ENCODE assay signal across 23 mouse cellular contexts in genomic region chr3:157514116-157514796, GRCm38 (mm10). TPM values are rescaled to one million over a fixed set of nuclear protein-coding genes. Genes with fewer than 3 reads are reported as not detected.
A peak's percentile ranks its signal among the peaks of the same experiment; 100 is the strongest.
DNase-seq lines count a peak whose midpoint lies in the region; ATAC-seq and TF ChIP-seq lines count a peak whose summit lies in the region.
"Had no signal": no experiment of that assay in that cellular context is flagged by ENCODE, and none has a peak within 500 bp of the region (broad histone marks: within the 10 kb centered on the region; RNA-seq: fewer than 3 reads in every experiment).

No protein-coding gene starts in this region.

- peaks cover 4% of the 10 kb centered on the region; the same call in 1 of the 2 replicates for H3K4me1 ChIP-seq in intestine, embryonic 14.5 days (replicated peaks; ENCODE audit: control insufficient read depth, insufficient read depth, low read length)
- no peaks in the 10 kb centered on the region for H3K4me1 ChIP-seq in intestine, postnatal 0 days (replicated peaks; ENCODE audit: control insufficient read depth, insufficient read depth, low read length)
- H3K4me1 ChIP-seq in limb, embryonic 13.5 days: peaks cover 10% of the 10 kb centered on the region; the same call in 1 of the 2 replicates
- H3K4me1 ChIP-seq in limb, embryonic 10.5 days: no peaks in the 10 kb centered on the region
- H3K4me1 ChIP-seq: embryonic facial prominence, embryonic 12.5 days; embryonic facial prominence, embryonic 15.5 days; hindbrain, embryonic 12.5 days; hindbrain, embryonic 15.5 days had no signal

- no peak overlapping the region for H3K27ac ChIP-seq in intestine, embryonic 14.5 days (ENCODE audit: low read depth)
- no peak overlapping the region for H3K27ac ChIP-seq in intestine, postnatal 0 days (ENCODE audit: low read depth, low read length)
- no peak overlapping the region for H3K27ac ChIP-seq in limb, embryonic 13.5 days
- H3K27ac ChIP-seq in limb, embryonic 10.5 days: no peak overlapping the region
- H3K27ac ChIP-seq: embryonic facial prominence, embryonic 12.5 days; embryonic facial prominence, embryonic 15.5 days; hindbrain, embryonic 12.5 days; hindbrain, embryonic 15.5 days had no signal

- no peaks in the 10 kb centered on the region for H3K36me3 ChIP-seq in intestine, embryonic 14.5 days (ENCODE audit: control insufficient read depth, insufficient read depth, low read length)
- no peaks in the 10 kb centered on the region for H3K36me3 ChIP-seq in intestine, postnatal 0 days (ENCODE audit: control insufficient read depth, insufficient read depth)
- H3K36me3 ChIP-seq in limb, embryonic 13.5 days: no peaks in the 10 kb centered on the region
- H3K36me3 ChIP-seq in limb, embryonic 10.5 days: no peaks in the 10 kb centered on the region
- H3K36me3 ChIP-seq: embryonic facial prominence, embryonic 12.5 days; embryonic facial prominence, embryonic 15.5 days; hindbrain, embryonic 12.5 days; hindbrain, embryonic 15.5 days had no signal

- peak; percentile 60 for DNase-seq in intestine, embryonic 14.5 days (ENCODE audit: low spot score)
- no peak for DNase-seq in limb, embryonic 10.5 days (ENCODE audit: low spot score)
- peak; percentile 30 for DNase-seq in NIH3T3 (ENCODE audit: low read depth)
- peak; percentile 69 for DNase-seq in large intestine, adult 2 months (ENCODE audit: low read depth, low spot score)
- no peak for DNase-seq in gastrocnemius, postnatal 4 days (ENCODE audit: low spot score in 2 of 2)
- no peak for DNase-seq in cerebellum, adult 9-10 months
- DNase-seq: adrenal gland, postnatal 10 days; adrenal gland, postnatal 36 days; cerebellum, adult 18-20 months; cerebellum, adult 9-11 months; cerebellum, postnatal 25 days; gastrocnemius, postnatal 10 days; gastrocnemius, postnatal 36 days; heart, adult 11 months had no signal

- no peaks in the 10 kb centered on the region for H3K9me3 ChIP-seq in intestine, embryonic 14.5 days (ENCODE audit: control insufficient read depth, low read length)
- H3K9me3 ChIP-seq in intestine, postnatal 0 days (ENCODE audit: control insufficient read depth): no peaks in the 10 kb centered on the region
- H3K9me3 ChIP-seq in limb, embryonic 13.5 days: no peaks in the 10 kb centered on the region
- no peaks in the 10 kb centered on the region for H3K9me3 ChIP-seq in limb, embryonic 10.5 days (replicated peaks)
- H3K9me3 ChIP-seq: embryonic facial prominence, embryonic 12.5 days; embryonic facial prominence, embryonic 15.5 days; hindbrain, embryonic 12.5 days; hindbrain, embryonic 15.5 days had no signal

- H3K9ac ChIP-seq in intestine, embryonic 14.5 days (ENCODE audit: low read length): no peak overlapping the region
- no peak overlapping the region for H3K9ac ChIP-seq in intestine, postnatal 0 days (ENCODE audit: low read depth, low read length)
- no peak overlapping the region for H3K9ac ChIP-seq in limb, embryonic 13.5 days
- H3K9ac ChIP-seq: embryonic facial prominence, embryonic 12.5 days; embryonic facial prominence, embryonic 15.5 days; hindbrain, embryonic 12.5 days; hindbrain, embryonic 15.5 days had no signal

- H3K27me3 ChIP-seq in intestine, embryonic 14.5 days (replicated peaks; ENCODE audit: control insufficient read depth, insufficient read depth, low read length): no peaks in the 10 kb centered on the region
- no peaks in the 10 kb centered on the region for H3K27me3 ChIP-seq in intestine, postnatal 0 days (replicated peaks; ENCODE audit: control insufficient read depth, insufficient read depth, low read length)
- no peaks in the 10 kb centered on the region for H3K27me3 ChIP-seq in limb, embryonic 13.5 days
- H3K27me3 ChIP-seq in limb, embryonic 10.5 days (ENCODE audit: low read depth, poor library complexity, severe bottlenecking): no peaks in the 10 kb centered on the region
- H3K27me3 ChIP-seq: embryonic facial prominence, embryonic 12.5 days; embryonic facial prominence, embryonic 15.5 days; hindbrain, embryonic 12.5 days; hindbrain, embryonic 15.5 days had no signal

- H3K4me2 ChIP-seq in intestine, embryonic 14.5 days (ENCODE audit: low read length): no peak overlapping the region
- H3K4me2 ChIP-seq in intestine, postnatal 0 days (replicated peaks; ENCODE audit: low read depth): no peak overlapping the region
- no peak overlapping the region for H3K4me2 ChIP-seq in limb, embryonic 13.5 days (replicated peaks)
- H3K4me2 ChIP-seq: embryonic facial prominence, embryonic 12.5 days; embryonic facial prominence, embryonic 15.5 days; heart, embryonic 11.5 days; hindbrain, embryonic 12.5 days; hindbrain, embryonic 15.5 days had no signal

- no peak overlapping the region for H3K4me3 ChIP-seq in intestine, embryonic 14.5 days (ENCODE audit: low read depth, low read length)
- H3K4me3 ChIP-seq in intestine, postnatal 0 days (ENCODE audit: low read depth, low read length): no peak overlapping the region
- no peak overlapping the region for H3K4me3 ChIP-seq in limb, embryonic 13.5 days
- no peak overlapping the region for H3K4me3 ChIP-seq in limb, embryonic 10.5 days
- H3K4me3 ChIP-seq: embryonic facial prominence, embryonic 12.5 days; embryonic facial prominence, embryonic 15.5 days; hindbrain, embryonic 12.5 days; hindbrain, embryonic 15.5 days had no signal

- WGBS in intestine, embryonic 14.5 days: 45% methylated on average over 5 of the region's 5 CpGs
- WGBS in intestine, postnatal 0 days: 40% methylated on average over 5 of the region's 5 CpGs
- WGBS in limb, embryonic 13.5 days: 34% methylated on average over 5 of the region's 5 CpGs
- WGBS in limb, embryonic 10.5 days: 61% methylated on average over 5 of the region's 5 CpGs
- 24% methylated on average over 5 of the region's 5 CpGs for WGBS in large intestine, adult 2 months

- no peak for TF ChIP-seq CTCF in intestine, postnatal 0 days (IDR thresholded peaks at IDR 0.05; ENCODE audit: low read depth)

- peak; percentile 64 for ATAC-seq in intestine, embryonic 14.5 days (replicated peaks; ENCODE audit: low FRiP score, low TSS enrichment, low read depth)
- no peak for ATAC-seq in intestine, postnatal 0 days
- ATAC-seq in limb, embryonic 13.5 days (ENCODE audit: low FRiP score, low read depth): peak; percentile 61; the same call in 1 of the 2 replicates
- ATAC-seq: forebrain, embryonic 14.5 days; Patski had no signal

RNA-seq across cellular contexts. Expression of gene Zranb2, which starts 19.7 kb away (rescaled TPM):
- polyA plus RNA-seq in intestine, embryonic 14.5 days (2014; fragmentation: Nextera tagmentation; extraction: Ambion mirVana): 97.8 and 105 TPM in 2 replicates
- 51.6 and 53.3 TPM in 2 replicates for polyA plus RNA-seq in intestine, postnatal 0 days (2015; fragmentation: Nextera tagmentation; extraction: Ambion mirVana)
- 128 and 130 TPM in 2 replicates for polyA plus RNA-seq in limb, embryonic 13.5 days (2015; fragmentation: Nextera tagmentation; extraction: Ambion mirVana)
- polyA plus RNA-seq in limb, embryonic 10.5 days (2016; fragmentation: Nextera tagmentation; extraction: Ambion mirVana): 99.8 and 109 TPM in 2 replicates
- 5.6 and 5.8 TPM in 2 replicates for polyA plus RNA-seq in large intestine, adult 2 months (2012; rRNA removed)
- total RNA-seq in gastrocnemius, postnatal 4 days (2021): 10 to 100 TPM; 48.8 to 56.8 TPM

RNA-seq across cellular contexts. Expression of gene Ptger3, which starts 52.4 kb away (rescaled TPM):
- 11.7 and 12.7 TPM in 2 replicates for polyA plus RNA-seq in intestine, embryonic 14.5 days (2014; fragmentation: Nextera tagmentation; extraction: Ambion mirVana)
- 8.6 and 8.7 TPM in 2 replicates for polyA plus RNA-seq in intestine, postnatal 0 days (2015; fragmentation: Nextera tagmentation; extraction: Ambion mirVana)
- polyA plus RNA-seq in limb, embryonic 13.5 days (2015; fragmentation: Nextera tagmentation; extraction: Ambion mirVana): 3.5 and 4.6 TPM in 2 replicates
- polyA plus RNA-seq in limb, embryonic 10.5 days (2016; fragmentation: Nextera tagmentation; extraction: Ambion mirVana): 1.4 and 1.5 TPM in 2 replicates
- polyA plus RNA-seq in large intestine, adult 2 months (2012; rRNA removed): 2.7 and 2.9 TPM in 2 replicates
- total RNA-seq in gastrocnemius, postnatal 4 days (2021): 1 to 10 TPM; 1.2 to 2.7 TPM

Comparison
In these comparisons a context has a peak if more than half of its experiments do, and no peak if none do; other contexts are left out.
1. DNase-seq: peak in intestine, embryonic 14.5 days (single experiment), NIH3T3 (single experiment) and large intestine, adult 2 months (single experiment); none in limb, embryonic 10.5 days (single experiment), gastrocnemius, postnatal 4 days (0 of 2) and cerebellum, adult 9-10 months (single experiment).